Mouse (Mus musculus): ENCODE results near the gene Slc19a3.

Gene Slc19a3

GRCm38 (mm10) chr1:83038109-83038672, at the start of gene Slc19a3:
Gene Slc19a3, minus strand, starts transcription at chr1:83038448.
- in situ Hi-C loops (cut with MboI, MseI) = loop anchor here in 1 of 2 experiments (10.0 kb wide), 1 partner anchor 1953 kb away; no protein-coding TSS in a partner anchor

GRCm38 (mm10) chr1:83084790-83085189, 46.5 kb upstream of the Slc19a3 start:
- in situ Hi-C loops (cut with MboI, MseI) = loop anchor here in 1 of 2 experiments (5.0 kb wide), 1 partner anchor 638 kb away; no protein-coding TSS in a partner anchor

GRCm38 (mm10) chr1:83077016-83077415, 38.8 kb upstream of the Slc19a3 start:
- in situ Hi-C loops (cut with MboI, MseI) = no loop called here

GRCm38 (mm10) chr1:83076190-83076917, 38.1 kb upstream of the Slc19a3 start:
- in situ Hi-C loops (cut with MboI, MseI) = no loop called here

GRCm38 (mm10) chr1:83075526-83076189, 37.4 kb upstream of the Slc19a3 start:
- in situ Hi-C loops (cut with MboI, MseI) = no loop called here

- in situ Hi-C loops (cut with MboI, MseI) = loop anchor here (10.0 to 25.0 kb wide), 2 partner anchors 282 to 645 kb away; no protein-coding TSS in a partner anchor
Measured at GRCm38 (mm10) chr1:83067205-83067604, 29.0 kb upstream of the Slc19a3 start.

GRCm38 (mm10) chr1:83066577-83066976, 28.3 kb upstream of the Slc19a3 start:
- in situ Hi-C loops (cut with MboI, MseI) = loop anchor here (10.0 to 25.0 kb wide), 2 partner anchors 282 to 646 kb away; no protein-coding TSS in a partner anchor

- in situ Hi-C loops (cut with MboI, MseI) = loop anchor here (5.0 to 25.0 kb wide), 3 partner anchors 112 to 647 kb away; no protein-coding TSS in a partner anchor
Measured at GRCm38 (mm10) chr1:83064851-83065250, 26.6 kb upstream of the Slc19a3 start.

GRCm38 (mm10) chr1:83060643-83061042, 22.4 kb upstream of the Slc19a3 start, which contains the start of gene Krtap28-13:
Gene Krtap28-13, plus strand, starts transcription at chr1:83060930.
- in situ Hi-C loops (cut with MboI, MseI) = loop anchor here (5.0 to 25.0 kb wide), 3 partner anchors 117 to 652 kb away; no protein-coding TSS in a partner anchor

- in situ Hi-C loops (cut with MboI, MseI) = loop anchor here in 1 of 2 experiments (25.0 kb wide), 1 partner anchor 653 kb away; no protein-coding TSS in a partner anchor
Measured at GRCm38 (mm10) chr1:83059278-83059677, 21.0 kb upstream of the Slc19a3 start, which contains the start of gene A030005K14Rik. Gene A030005K14Rik, minus strand, starts transcription at chr1:83059378.

GRCm38 (mm10) chr1:83058481-83058880, 20.2 kb upstream of the Slc19a3 start:
- in situ Hi-C loops (cut with MboI, MseI) = loop anchor here in 1 of 2 experiments (25.0 kb wide), 1 partner anchor 654 kb away; no protein-coding TSS in a partner anchor

GRCm38 (mm10) chr1:83044882-83045427, 6.7 kb upstream of the Slc19a3 start, which contains the start of gene Gm47969:
Gene Gm47969, plus strand, starts transcription at chr1:83044932.
- in situ Hi-C loops (cut with MboI, MseI) = no loop called here

GRCm38 (mm10) chr1:83042380-83042779, 4.1 kb upstream of the Slc19a3 start, which contains the start of gene Krtap28-10:
Gene Krtap28-10, minus strand, starts transcription at chr1:83042480.
- in situ Hi-C loops (cut with MboI, MseI) = no loop called here

GRCm38 (mm10) chr1:83039080-83039479, 832 bp upstream of the Slc19a3 start:
- in situ Hi-C loops (cut with MboI, MseI) = loop anchor here in 1 of 2 experiments (10.0 kb wide), 1 partner anchor 1954 kb away; no protein-coding TSS in a partner anchor

GRCm38 (mm10) chr1:83036892-83037667, 1.2 kb downstream of the Slc19a3 start:
- in situ Hi-C loops (cut with MboI, MseI) = loop anchor here in 1 of 2 experiments (10.0 kb wide), 1 partner anchor 1952 kb away; no protein-coding TSS in a partner anchor

GRCm38 (mm10) chr1:83034509-83034908, 3.7 kb downstream of the Slc19a3 start:
- in situ Hi-C loops (cut with MboI, MseI) = loop anchor here in 1 of 2 experiments (10.0 kb wide), 1 partner anchor 1950 kb away; no protein-coding TSS in a partner anchor

- in situ Hi-C loops (cut with MboI, MseI) = loop anchor here in 1 of 2 experiments (10.0 kb wide), 1 partner anchor 1948 kb away; no protein-coding TSS in a partner anchor
Measured at GRCm38 (mm10) chr1:83032508-83032907, 5.7 kb downstream of the Slc19a3 start.

GRCm38 (mm10) chr1:83031950-83032349, 6.3 kb downstream of the Slc19a3 start:
- in situ Hi-C loops (cut with MboI, MseI) = loop anchor here in 1 of 2 experiments (10.0 kb wide), 1 partner anchor 1947 kb away; no protein-coding TSS in a partner anchor

- in situ Hi-C loops (cut with MboI, MseI) = no loop called here
Measured at GRCm38 (mm10) chr1:83016556-83016955, 21.7 kb downstream of the Slc19a3 start.

Measured in T-helper 17 cell (primary cell).